Mouse (Mus musculus): ENCODE measurements around the gene Kdm3a. TPM values are rescaled to one million over a fixed set of nuclear protein-coding genes. Genes with fewer than 3 reads are reported as not detected.
A peak's percentile ranks its signal among the peaks of the same experiment; 100 is the strongest.

The Kdm3a gene
- polyA plus RNA-seq, 1 experiment from 2014 or later = 51.7 TPM

DNA sequence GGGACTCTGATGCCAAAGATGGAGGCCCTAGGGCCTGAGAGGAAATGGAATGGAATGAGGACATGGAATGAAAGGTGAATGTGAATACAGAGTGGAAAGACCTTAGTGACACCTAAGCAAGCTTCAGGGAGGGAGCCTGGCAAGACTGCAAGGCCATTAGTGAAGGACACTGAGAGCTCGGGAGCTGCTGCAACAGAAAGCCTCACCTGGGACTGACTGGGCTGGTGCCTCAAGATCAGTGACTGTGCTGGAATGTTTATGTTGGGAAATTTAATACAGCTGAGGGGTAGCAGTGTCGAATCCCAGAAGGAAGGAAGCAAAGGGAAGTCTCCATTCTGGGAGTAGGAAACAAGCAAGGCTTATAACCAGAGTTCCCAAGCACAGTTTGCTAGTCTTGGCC is 63.8 kb downstream of the Kdm3a start:
- H3K36me3 ChIP-seq = peaks cover 30% of the 10 kb centered on the region
- H3K27me3 ChIP-seq = no peaks in the 10 kb centered on the region
- H3K4me2 ChIP-seq = no peak overlapping the region
- peak overlapping the region; percentile 37; the same call in 1 of the 2 replicates for H3K27ac ChIP-seq
- H3K9ac ChIP-seq = no peak overlapping the region
- H3K4me1 ChIP-seq = peaks cover 13% of the 10 kb centered on the region
- WGBS = 32% methylated on average over 2 of the region's 2 CpGs
- 0 out of 2 replicates have a peak, but pooled peaks have one; percentile 46 for ATAC-seq (replicated peaks; ENCODE audit: low FRiP score)
- no peak overlapping the region for H3K4me3 ChIP-seq (replicated peaks)
- H3K9me3 ChIP-seq (replicated peaks) = no peaks in the 10 kb centered on the region

- H3K27me3 ChIP-seq = no peaks in the 10 kb centered on the region
- 52% methylated on average over 3 of the region's 3 CpGs for WGBS
- H3K9me3 ChIP-seq (replicated peaks) = no peaks in the 10 kb centered on the region
- peaks cover 13% of the 10 kb centered on the region for H3K4me1 ChIP-seq
- H3K9ac ChIP-seq = no peak overlapping the region
- no peak overlapping the region for H3K4me2 ChIP-seq
- peak; percentile 9; the same call in 1 of the 2 replicates for ATAC-seq (replicated peaks; ENCODE audit: low FRiP score)
- no peak overlapping the region for H3K4me3 ChIP-seq (replicated peaks)
- H3K36me3 ChIP-seq = peaks cover 28% of the 10 kb centered on the region
- H3K27ac ChIP-seq = 0 out of 2 replicates have a peak overlapping the region, but pooled peaks have one; percentile 37
Measured at GRCm38 (mm10) chr6:71568616-71569015, 64.2 kb downstream of the Kdm3a start.

GRCm38 (mm10) chr6:71556826-71557225 is 76.0 kb downstream of the Kdm3a start:
- no peaks in the 10 kb centered on the region for H3K9me3 ChIP-seq (replicated peaks)
- WGBS = 91% methylated on average over 2 of the region's 2 CpGs
- ATAC-seq (replicated peaks; ENCODE audit: low FRiP score) = no peak

DNA sequence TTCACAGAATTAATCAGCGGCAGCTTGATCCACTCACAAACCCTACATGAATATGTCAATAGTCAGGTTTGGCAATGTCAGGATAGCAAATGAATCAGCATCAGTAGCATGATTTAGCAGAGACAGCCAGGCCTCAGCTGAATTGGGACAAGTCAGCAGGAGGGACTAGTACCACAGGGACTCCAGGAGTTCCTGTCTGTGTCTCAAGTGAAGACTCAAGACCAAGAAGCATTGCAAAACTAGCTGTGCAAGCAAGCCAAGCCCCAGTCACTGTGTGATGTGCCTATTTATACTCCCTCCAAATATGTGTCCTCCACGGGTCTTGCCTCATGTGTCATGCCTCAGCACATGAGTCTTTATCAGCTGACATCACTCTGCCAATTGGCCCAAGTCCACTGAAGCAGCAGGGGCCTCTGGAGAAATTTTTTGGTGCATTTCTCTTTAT is 77.3 kb downstream of the Kdm3a start:
- ATAC-seq (replicated peaks; ENCODE audit: low FRiP score) = no peak
- no peak overlapping the region for H3K4me3 ChIP-seq (replicated peaks)
- H3K36me3 ChIP-seq = peaks cover 19% of the 10 kb centered on the region; the same call in 1 of the 2 replicates
- H3K9me3 ChIP-seq (replicated peaks) = no peaks in the 10 kb centered on the region
- 88% methylated on average over 2 of the region's 2 CpGs for WGBS
- H3K27ac ChIP-seq = no peak overlapping the region
- H3K4me1 ChIP-seq = no peaks in the 10 kb centered on the region
- no peaks in the 10 kb centered on the region for H3K27me3 ChIP-seq
- no peak overlapping the region for H3K4me2 ChIP-seq
- no peak overlapping the region for H3K9ac ChIP-seq

More at GRCm38 (mm10) chr6:71556826-71557225, 76.0 kb downstream of the Kdm3a start:
- no peaks in the 10 kb centered on the region for H3K27me3 ChIP-seq
- H3K9ac ChIP-seq = no peak overlapping the region
- no peaks in the 10 kb centered on the region for H3K4me1 ChIP-seq
- H3K27ac ChIP-seq = no peak overlapping the region
- H3K36me3 ChIP-seq = peaks cover 29% of the 10 kb centered on the region
- H3K4me3 ChIP-seq (replicated peaks) = no peak overlapping the region
- no peak overlapping the region for H3K4me2 ChIP-seq

GRCm38 (mm10) chr6:71543686-71544499 is 88.9 kb downstream of the Kdm3a start, which contains the start of gene Chmp3:
TSS of gene Chmp3 (plus strand) at chr6:71543797.
- peak within 1 kb of the TSS; percentile 96 for H3K9ac ChIP-seq
- H3K4me3 ChIP-seq (replicated peaks) = peak within 1 kb of the TSS; percentile 84
- WGBS = under 1% methylated on average over 59 of the region's 59 CpGs
- no peaks in the 10 kb centered on the region for H3K27me3 ChIP-seq
- no peaks in the 10 kb centered on the region for H3K9me3 ChIP-seq (replicated peaks)
- ATAC-seq (replicated peaks; ENCODE audit: low FRiP score) = peak; percentile 98
- H3K27ac ChIP-seq = peak within 1 kb of the TSS; percentile 100
- peaks cover 4% of the 10 kb centered on the region; the same call in 1 of the 2 replicates for H3K36me3 ChIP-seq
- peak within 1 kb of the TSS; percentile 67 for H3K4me2 ChIP-seq
- H3K4me1 ChIP-seq = peaks cover 7% of the 10 kb centered on the region; the same call in 1 of the 2 replicates

Other genes with a start within 250 kb of the Kdm3a start
- gene Rmnd5a, start 192.4 kb downstream of the Kdm3a start, polyA plus RNA-seq (2015; fragmentation: Nextera tagmentation; extraction: Ambion mirVana) = 14.1 and 14.7 TPM in 2 replicates
- gene Rnf103, start 139.1 kb downstream of the Kdm3a start, polyA plus RNA-seq (2015; fragmentation: Nextera tagmentation; extraction: Ambion mirVana) = 16.7 and 17.2 TPM in 2 replicates
- 62.3 and 67.2 TPM in 2 replicates for gene Chmp3, start 89.2 kb downstream of the Kdm3a start, polyA plus RNA-seq (2015; fragmentation: Nextera tagmentation; extraction: Ambion mirVana)
- gene Reep1, start 74.6 kb upstream of the Kdm3a start, polyA plus RNA-seq (2015; fragmentation: Nextera tagmentation; extraction: Ambion mirVana) = 13.2 and 15.0 TPM in 2 replicates
- gene Mrpl35, start 194.0 kb upstream of the Kdm3a start, polyA plus RNA-seq (2015; fragmentation: Nextera tagmentation; extraction: Ambion mirVana) = 63.0 and 72.5 TPM in 2 replicates
- 217 and 222 TPM in 2 replicates for gene Immt, start 198.3 kb upstream of the Kdm3a start, polyA plus RNA-seq (2015; fragmentation: Nextera tagmentation; extraction: Ambion mirVana)

Measured in kidney, embryonic 15.5 days (tissue).